Mouse (Mus musculus) bone marrow macrophage, adult 2 months (primary cell): ENCODE measurements at regions not wholly inside any gene's neighbourhood (a gene's known extent, or its start where the extent isn't known, plus 50 kb on each side); places are given as distances from the start of the nearest gene placed in this dataset.

ENCODE experiments used
- H3K27ac ChIP-seq: 2 replicates; pipeline ENCODE4 v1.5.1; 2012; ENCODE audit warnings: low read depth, low read length; ENCODE audit not compliant: insufficient read depth
- H3K4me1 ChIP-seq: 2 replicates; pipeline ENCODE4 v1.6.1; 2012; ENCODE audit warnings: low read length; ENCODE audit not compliant: control insufficient read depth, insufficient read depth
- H3K4me3 ChIP-seq: 2 replicates; pipeline ENCODE4 v1.5.1; 2012; ENCODE audit warnings: mild to moderate bottlenecking, low read length, moderate library complexity; ENCODE audit not compliant: insufficient read depth
- CTCF ChIP-seq: IDR thresholded peaks from 2 replicates; pipeline ENCODE4 v1.5.1; 2012; ENCODE audit warnings: low read depth, mild to moderate bottlenecking, low read length, moderate library complexity
- POLR2A ChIP-seq: IDR thresholded peaks from 2 replicates; pipeline ENCODE4 v1.6.1; 2012; ENCODE audit warnings: mild to moderate bottlenecking, low read depth, low read length, borderline replicate concordance

DNA sequence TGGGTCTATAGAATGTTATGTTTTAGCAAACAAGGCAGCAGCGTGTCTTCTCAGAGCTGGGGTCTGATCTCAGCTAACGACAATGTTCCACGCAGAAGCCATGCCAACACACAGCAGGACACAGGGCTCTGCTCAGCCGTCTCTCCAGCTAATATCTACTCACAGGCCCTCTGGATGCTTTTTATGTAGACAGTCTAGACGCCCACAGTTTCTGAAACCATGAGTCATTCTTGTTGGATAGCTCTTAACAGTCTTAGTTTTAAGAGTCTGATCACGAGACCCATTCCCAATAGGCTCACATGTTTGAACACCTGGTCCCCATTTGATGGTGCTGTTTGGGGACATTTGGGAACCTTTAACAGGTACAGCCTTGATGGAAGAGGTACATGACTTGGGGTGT is 171.7 kb upstream of the Runx1 start:
- H3K4me3 ChIP-seq = no peak overlapping the region
- TF ChIP-seq POLR2A (no peak), CTCF (no peak)
- no peak overlapping the region for H3K27ac ChIP-seq
- no peaks in the 10 kb centered on the region for H3K4me1 ChIP-seq

DNA sequence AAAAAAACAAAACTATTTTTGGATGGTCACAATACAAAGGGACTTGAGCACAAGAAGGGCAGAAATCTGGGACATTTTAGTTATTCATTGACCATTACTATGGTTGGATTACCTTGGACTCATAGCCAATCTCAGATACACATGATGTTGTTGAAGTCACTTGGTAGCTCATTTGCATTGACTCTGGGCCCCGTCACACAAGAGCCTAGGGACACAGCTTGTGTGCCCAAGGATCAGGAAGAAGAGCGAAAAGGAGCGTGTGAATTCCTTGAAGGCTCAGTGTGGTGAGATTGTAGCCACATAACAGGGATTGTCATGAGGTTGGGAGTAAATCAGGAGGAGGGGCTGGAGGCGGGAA is 170.0 kb upstream of the Runx1 start:
- Histone ChIP-seq H3K27ac (no peak overlapping the region), H3K4me3 (no peak overlapping the region), H3K4me1 (no peaks in the 10 kb centered on the region)
- TF ChIP-seq POLR2A = no peak
- TF ChIP-seq CTCF = no peak

DNA sequence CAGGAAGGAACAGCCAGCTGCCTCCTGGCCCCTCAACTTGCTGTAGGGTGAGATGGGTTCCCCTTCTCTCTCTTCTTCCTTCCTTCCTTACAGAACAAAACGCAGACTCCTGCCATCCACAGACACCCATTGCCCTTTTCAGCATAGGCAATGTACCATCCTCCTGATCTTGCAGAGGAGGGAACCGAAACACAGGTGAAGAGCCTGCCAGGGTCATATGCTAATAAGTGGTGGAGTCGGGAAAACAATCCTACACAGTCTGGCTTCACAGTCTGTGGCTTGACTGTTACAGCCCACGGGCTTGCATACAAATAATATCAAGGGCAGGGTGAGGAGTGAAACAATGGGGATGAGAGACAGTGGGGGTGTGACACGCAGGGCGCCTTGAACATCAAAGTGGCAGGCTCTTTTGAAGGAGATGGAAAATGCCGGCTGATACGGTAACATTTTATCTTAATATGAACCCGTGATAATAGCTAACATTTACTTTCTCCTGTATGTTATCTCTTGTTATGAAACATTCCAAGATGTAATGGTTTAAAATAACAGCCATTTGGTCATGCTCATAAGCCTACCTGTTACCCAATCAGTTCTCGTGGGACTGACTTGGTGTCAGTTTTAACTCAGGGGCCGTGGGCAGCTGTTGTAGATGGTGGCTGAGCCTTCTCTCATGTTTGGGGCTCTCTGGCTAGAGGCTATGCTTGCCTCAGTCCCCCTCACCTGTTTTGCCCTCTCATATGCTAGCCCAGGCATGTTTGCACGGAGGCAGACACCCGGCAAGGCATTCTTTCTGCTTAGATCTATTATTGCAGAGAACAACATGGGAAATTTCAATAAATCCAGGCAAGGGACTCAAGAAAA is 169.4 kb upstream of the Runx1 start:
- TF ChIP-seq CTCF (no peak), POLR2A (no peak)
- no peaks in the 10 kb centered on the region for H3K4me1 ChIP-seq
- H3K27ac ChIP-seq = no peak overlapping the region
- H3K4me3 ChIP-seq = no peak overlapping the region

- Histone ChIP-seq H3K27ac (no peak overlapping the region), H3K4me3 (no peak overlapping the region), H3K4me1 (no peaks in the 10 kb centered on the region)
- TF ChIP-seq CTCF (no peak), POLR2A (no peak)
These were observed 166.9 kb upstream of the Runx1 start for GRCm38 (mm10) chr16:92992876-92993275.

DNA sequence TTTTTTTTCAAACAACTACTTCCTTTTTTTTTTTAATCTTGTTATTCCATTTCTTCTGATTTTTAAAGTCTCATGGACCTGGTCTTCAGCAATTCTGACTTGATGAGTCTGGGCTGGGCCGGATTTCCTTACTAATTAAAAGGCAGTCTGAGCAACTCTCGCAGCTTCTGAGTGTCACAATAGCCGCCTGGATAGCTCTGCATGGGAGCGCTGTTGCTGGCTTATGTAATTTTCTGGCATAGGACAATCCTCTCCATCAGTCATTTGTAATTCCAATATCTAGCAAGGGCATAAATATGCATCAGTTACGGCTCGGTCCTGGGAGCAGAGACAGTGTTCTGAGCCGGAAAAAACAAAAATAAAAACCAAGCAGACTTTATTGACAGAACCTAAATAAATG is 165.5 kb upstream of the Runx1 start:
- TF ChIP-seq CTCF (no peak), POLR2A (no peak)
- H3K4me3 ChIP-seq = no peak overlapping the region
- H3K4me1 ChIP-seq = no peaks in the 10 kb centered on the region
- H3K27ac ChIP-seq = no peak overlapping the region

DNA sequence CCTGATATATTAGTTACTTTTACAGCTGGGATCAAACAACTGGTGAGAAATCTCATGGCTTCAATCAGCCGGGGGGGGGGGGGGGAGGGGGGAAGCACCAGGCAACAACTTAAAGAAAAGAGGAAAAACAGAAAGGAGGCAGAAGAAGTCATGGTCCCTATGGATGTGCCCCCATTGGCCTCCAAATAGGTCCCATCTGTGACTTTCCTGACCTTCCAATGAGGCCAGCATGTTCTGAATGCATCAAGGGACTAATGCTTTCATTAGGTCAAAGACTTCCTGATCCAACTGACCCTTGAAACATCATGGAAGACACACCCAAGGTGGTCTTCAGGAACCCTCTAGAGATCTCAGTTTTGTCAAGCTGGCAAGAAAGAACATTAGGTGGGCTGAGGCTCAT is 162.5 kb upstream of the Runx1 start:
- H3K4me3 ChIP-seq = no peak overlapping the region
- no peak overlapping the region for H3K27ac ChIP-seq
- TF ChIP-seq POLR2A (no peak), CTCF (no peak)
- no peaks in the 10 kb centered on the region for H3K4me1 ChIP-seq

GRCm38 (mm10) chr16:92988000-92988399 is 162.1 kb upstream of the Runx1 start:
- no peak overlapping the region for H3K27ac ChIP-seq
- TF ChIP-seq CTCF (no peak), POLR2A (no peak)
- no peak overlapping the region for H3K4me3 ChIP-seq
- H3K4me1 ChIP-seq = no peaks in the 10 kb centered on the region

GRCm38 (mm10) chr16:92985768-92986167 is 159.8 kb upstream of the Runx1 start:
- TF ChIP-seq CTCF (no peak), POLR2A (no peak)
- H3K4me3 ChIP-seq = no peak overlapping the region
- no peak overlapping the region for H3K27ac ChIP-seq
- H3K4me1 ChIP-seq = no peaks in the 10 kb centered on the region

DNA sequence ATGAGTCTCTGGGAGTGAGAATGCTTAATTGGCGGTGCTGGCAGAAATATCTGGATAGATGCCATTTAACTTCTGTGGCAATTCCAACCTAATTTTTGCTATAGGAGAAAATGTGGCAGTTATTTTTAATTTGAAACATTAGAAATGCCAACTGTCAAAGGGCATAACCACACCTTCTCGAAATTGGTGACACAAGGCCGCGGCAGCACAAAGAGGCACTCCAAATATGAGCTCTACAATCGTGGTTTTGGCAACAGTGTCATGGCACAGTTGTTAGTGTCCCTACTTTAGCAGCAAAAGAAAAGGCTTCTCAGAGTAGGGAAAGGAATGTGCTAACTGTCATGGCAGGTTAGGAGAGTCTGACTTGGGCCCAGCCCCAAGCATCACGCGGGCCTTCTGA is 157.0 kb upstream of the Runx1 start:
- H3K4me3 ChIP-seq = no peak overlapping the region
- TF ChIP-seq CTCF = no peak
- no peak for TF ChIP-seq POLR2A
- H3K27ac ChIP-seq = no peak overlapping the region
- H3K4me1 ChIP-seq = no peaks in the 10 kb centered on the region

- H3K4me3 ChIP-seq = no peak overlapping the region
- no peak overlapping the region for H3K27ac ChIP-seq
- H3K4me1 ChIP-seq = no peaks in the 10 kb centered on the region
- TF ChIP-seq POLR2A = no peak
- TF ChIP-seq CTCF = no peak
These were observed 153.8 kb upstream of the Runx1 start for GRCm38 (mm10) chr16:92979620-92980330.
